Mouse (Mus musculus): ENCODE measurements around the gene Clic5. TPM values are rescaled to one million over a fixed set of nuclear protein-coding genes. Genes with fewer than 3 reads are reported as not detected.

The Clic5 gene
- total and polyA plus RNA-seq, 2 experiments from 2014 or later: 0.69 to 0.78 TPM

- Histone ChIP-seq H3K4me1 (ENCODE audit: insufficient read depth, low read length) (no peaks in the 10 kb centered on the region), H3K9me3 (ENCODE audit: low read length) (no peaks in the 10 kb centered on the region), H3K9ac (replicated peaks; ENCODE audit: low read length) (no peak overlapping the region), H3K36me3 (ENCODE audit: insufficient read depth, low read length) (no peaks in the 10 kb centered on the region), H3K4me3 (ENCODE audit: low read length) (no peak overlapping the region), H3K27ac (no peak overlapping the region), H3K27me3 (ENCODE audit: insufficient read depth, low read length) (no peaks in the 10 kb centered on the region), H3K4me2 (ENCODE audit: low read depth, low read length) (no peak overlapping the region)
- 74% methylated on average over 2 of the region's 2 CpGs for WGBS
- DNase-seq (ENCODE audit: low spot score): no peak
- TF ChIP-seq CTCF (IDR thresholded peaks at IDR 0.05; ENCODE audit: low read depth): no peak
- ATAC-seq: no peak
These were observed 33.2 kb upstream of the Clic5 start for GRCm38 (mm10) chr17:44155204-44155603.

GRCm38 (mm10) chr17:44158186-44158585 lies 30.2 kb upstream of the Clic5 start:
- Histone ChIP-seq H3K4me1 (ENCODE audit: insufficient read depth, low read length) (no peaks in the 10 kb centered on the region), H3K4me3 (ENCODE audit: low read length) (no peak overlapping the region), H3K9ac (replicated peaks; ENCODE audit: low read length) (no peak overlapping the region), H3K4me2 (ENCODE audit: low read depth, low read length) (no peak overlapping the region), H3K27ac (no peak overlapping the region), H3K27me3 (ENCODE audit: insufficient read depth, low read length) (no peaks in the 10 kb centered on the region), H3K9me3 (ENCODE audit: low read length) (no peaks in the 10 kb centered on the region), H3K36me3 (ENCODE audit: insufficient read depth, low read length) (no peaks in the 10 kb centered on the region)
- ATAC-seq (no peak), DNase-seq (ENCODE audit: low spot score) (no peak)
- TF ChIP-seq CTCF (IDR thresholded peaks at IDR 0.05; ENCODE audit: low read depth): no peak
- 83% methylated on average over 1 of the region's 1 CpGs for WGBS

GRCm38 (mm10) chr17:44160449-44160848 lies 27.9 kb upstream of the Clic5 start:
- Histone ChIP-seq H3K4me2 (ENCODE audit: low read depth, low read length) (no peak overlapping the region), H3K4me3 (ENCODE audit: low read length) (no peak overlapping the region), H3K27ac (no peak overlapping the region), H3K27me3 (ENCODE audit: insufficient read depth, low read length) (no peaks in the 10 kb centered on the region), H3K9ac (replicated peaks; ENCODE audit: low read length) (no peak overlapping the region), H3K4me1 (ENCODE audit: insufficient read depth, low read length) (no peaks in the 10 kb centered on the region), H3K9me3 (ENCODE audit: low read length) (no peaks in the 10 kb centered on the region), H3K36me3 (ENCODE audit: insufficient read depth, low read length) (no peaks in the 10 kb centered on the region)
- 91% methylated on average over 11 of the region's 11 CpGs for whole genome bisulfite sequencing
- TF ChIP-seq CTCF (IDR thresholded peaks at IDR 0.05; ENCODE audit: low read depth): no peak
- DNase-seq (ENCODE audit: low spot score): no peak
- ATAC-seq: no peak

GRCm38 (mm10) chr17:44162514-44162913 lies 25.9 kb upstream of the Clic5 start:
- no peak overlapping the region for H3K27ac ChIP-seq
- no peak overlapping the region for H3K4me3 ChIP-seq (ENCODE audit: low read length)
- no peaks in the 10 kb centered on the region for H3K27me3 ChIP-seq (ENCODE audit: insufficient read depth, low read length)
- no peak for TF ChIP-seq CTCF (IDR thresholded peaks at IDR 0.05; ENCODE audit: low read depth)
- ATAC-seq: no peak
- no peak overlapping the region for H3K4me2 ChIP-seq (ENCODE audit: low read depth, low read length)
- no peak for DNase-seq (ENCODE audit: low spot score)
- no peak overlapping the region for H3K9ac ChIP-seq (replicated peaks; ENCODE audit: low read length)
- 54% methylated on average over 5 of the region's 5 CpGs for WGBS
- H3K36me3 ChIP-seq (ENCODE audit: insufficient read depth, low read length): no peaks in the 10 kb centered on the region
- no peaks in the 10 kb centered on the region for H3K4me1 ChIP-seq (ENCODE audit: insufficient read depth, low read length)
- no peaks in the 10 kb centered on the region for H3K9me3 ChIP-seq (ENCODE audit: low read length)

GRCm38 (mm10) chr17:44162935-44163334 lies 25.4 kb upstream of the Clic5 start:
- H3K9ac ChIP-seq (replicated peaks; ENCODE audit: low read length): no peak overlapping the region
- no peak for TF ChIP-seq CTCF (IDR thresholded peaks at IDR 0.05; ENCODE audit: low read depth)
- no peaks in the 10 kb centered on the region for H3K9me3 ChIP-seq (ENCODE audit: low read length)
- H3K4me3 ChIP-seq (ENCODE audit: low read length): no peak overlapping the region
- H3K27me3 ChIP-seq (ENCODE audit: insufficient read depth, low read length): no peaks in the 10 kb centered on the region
- ATAC-seq: no peak
- H3K4me1 ChIP-seq (ENCODE audit: insufficient read depth, low read length): no peaks in the 10 kb centered on the region
- WGBS: 82% methylated on average over 5 of the region's 5 CpGs
- DNase-seq (ENCODE audit: low spot score): no peak
- H3K36me3 ChIP-seq (ENCODE audit: insufficient read depth, low read length): no peaks in the 10 kb centered on the region
- H3K4me2 ChIP-seq (ENCODE audit: low read depth, low read length): no peak overlapping the region
- no peak overlapping the region for H3K27ac ChIP-seq

- ATAC-seq (no peak), DNase-seq (ENCODE audit: low spot score) (no peak)
- Histone ChIP-seq H3K9ac (replicated peaks; ENCODE audit: low read length) (no peak overlapping the region), H3K27ac (no peak overlapping the region), H3K4me1 (ENCODE audit: insufficient read depth, low read length) (no peaks in the 10 kb centered on the region), H3K36me3 (ENCODE audit: insufficient read depth, low read length) (no peaks in the 10 kb centered on the region), H3K4me2 (ENCODE audit: low read depth, low read length) (no peak overlapping the region), H3K4me3 (ENCODE audit: low read length) (no peak overlapping the region), H3K9me3 (ENCODE audit: low read length) (no peaks in the 10 kb centered on the region), H3K27me3 (ENCODE audit: insufficient read depth, low read length) (no peaks in the 10 kb centered on the region)
- 79% methylated on average over 11 of the region's 11 CpGs for WGBS
- no peak for TF ChIP-seq CTCF (IDR thresholded peaks at IDR 0.05; ENCODE audit: low read depth)
These were observed 22.5 kb upstream of the Clic5 start for GRCm38 (mm10) chr17:44165730-44166347.

- H3K4me3 ChIP-seq (ENCODE audit: low read length): no peak overlapping the region
- H3K4me2 ChIP-seq (ENCODE audit: low read depth, low read length): no peak overlapping the region
- H3K9me3 ChIP-seq (ENCODE audit: low read length): no peaks in the 10 kb centered on the region
- no peaks in the 10 kb centered on the region for H3K4me1 ChIP-seq (ENCODE audit: insufficient read depth, low read length)
- no peak for TF ChIP-seq CTCF (IDR thresholded peaks at IDR 0.05; ENCODE audit: low read depth)
- no peaks in the 10 kb centered on the region for H3K36me3 ChIP-seq (ENCODE audit: insufficient read depth, low read length)
- DNase-seq (ENCODE audit: low spot score) (no peak), ATAC-seq (no peak)
- WGBS: 85% methylated on average over 4 of the region's 4 CpGs
- no peak overlapping the region for H3K9ac ChIP-seq (replicated peaks; ENCODE audit: low read length)
- no peak overlapping the region for H3K27ac ChIP-seq
- no peaks in the 10 kb centered on the region for H3K27me3 ChIP-seq (ENCODE audit: insufficient read depth, low read length)
These were observed 18.7 kb upstream of the Clic5 start for GRCm38 (mm10) chr17:44169676-44170075.

Data from hindbrain, postnatal 0 days (tissue).